Mouse (Mus musculus) C2C12 (cell line): ENCODE measurements at regions not wholly inside any gene's neighbourhood (a gene's known extent, or its start where the extent isn't known, plus 50 kb on each side); places are given as distances from the start of the nearest gene placed in this dataset.

Experiments used
- H3K27me3 ChIP-seq: one replicate; pipeline ENCODE4 v1.6.1; 2011; ENCODE audit not compliant: control insufficient read depth, insufficient read depth, insufficient read length
- H3K36me3 ChIP-seq: one replicate; pipeline ENCODE4 v1.6.1; 2011; ENCODE audit not compliant: control insufficient read depth, insufficient read depth
- H3K4me3 ChIP-seq: one replicate; pipeline ENCODE4 v1.5.1; 2011; ENCODE audit warnings: mild to moderate bottlenecking, control low read depth; ENCODE audit not compliant: poor library complexity, insufficient read depth, severe bottlenecking
- H3K79me2 ChIP-seq: one replicate; pipeline ENCODE4 v1.6.1; 2011; ENCODE audit not compliant: control insufficient read depth, insufficient read depth
- H3K79me3 ChIP-seq: one replicate; pipeline ENCODE4 v1.6.1; 2011; ENCODE audit warnings: low read depth, control low read depth
- H3ac ChIP-seq: one replicate; pipeline ENCODE3; 2011; ENCODE audit warnings: low read depth; ENCODE audit not compliant: control insufficient read depth, insufficient read length
- CEBPB ChIP-seq: IDR thresholded peaks from one replicate; pipeline ENCODE4 v1.6.1; 2011; ENCODE audit warnings: low read depth, mild to moderate bottlenecking, control low read depth, moderate library complexity
- CTCF ChIP-seq: IDR thresholded peaks from one replicate; pipeline ENCODE4 v1.5.1; 2011; ENCODE audit not compliant: control insufficient read depth, insufficient read depth, insufficient read length
- FOSL1 ChIP-seq: IDR thresholded peaks from one replicate; pipeline ENCODE4 v1.8.0; 2011; ENCODE audit warnings: mild to moderate bottlenecking, low read length; ENCODE audit not compliant: poor library complexity, insufficient read depth, severe bottlenecking
- MAX ChIP-seq: IDR thresholded peaks from one replicate; pipeline ENCODE4 v1.6.1; 2011; ENCODE audit warnings: mild to moderate bottlenecking, control low read depth
- MYOD1 ChIP-seq: IDR thresholded peaks from one replicate; pipeline ENCODE4 v1.6.1; 2011; ENCODE audit warnings: low read depth; ENCODE audit not compliant: control insufficient read depth, insufficient read length
- MYOG ChIP-seq: IDR thresholded peaks from one replicate; pipeline ENCODE4 v1.6.1; 2011; ENCODE audit not compliant: control insufficient read depth, insufficient read length; ENCODE audit errors: extremely low read depth
- USF1 ChIP-seq: IDR thresholded peaks from one replicate; pipeline ENCODE4 v1.6.1; 2011; ENCODE audit warnings: low read depth, mild to moderate bottlenecking, control low read depth, moderate library complexity

DNA sequence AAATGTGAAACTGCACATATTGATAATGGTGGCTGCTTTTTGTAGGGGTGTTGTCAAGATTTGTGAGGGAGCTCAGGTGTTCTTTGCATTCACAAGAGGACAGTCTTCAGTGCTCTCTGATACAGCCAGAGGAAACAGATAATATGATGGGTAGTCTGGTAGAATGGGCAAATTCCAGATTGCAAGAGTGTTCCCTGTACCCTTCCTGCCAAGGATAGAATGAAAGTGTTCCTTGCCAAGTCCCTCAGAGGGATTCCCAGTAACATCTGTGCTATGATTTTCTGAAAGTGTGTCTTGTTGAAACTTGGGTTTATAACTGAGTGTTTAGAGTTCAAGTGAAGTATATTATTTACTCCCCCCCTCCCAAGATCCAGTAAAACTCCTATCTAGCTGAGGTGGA is 221.1 kb upstream of the Fam98a start:
- Histone ChIP-seq H3ac (no peak overlapping the region), H3K36me3 (no peaks in the 10 kb centered on the region), H3K79me2 (no peaks in the 10 kb centered on the region), H3K79me3 (no peaks in the 10 kb centered on the region), H3K27me3 (no peaks in the 10 kb centered on the region), H3K4me3 (no peak overlapping the region)
- TF ChIP-seq USF1 (no peak), MAX (no peak), MYOD1 (no peak), MYOG (no peak), CTCF (no peak), FOSL1 (no peak), CEBPB (no peak)

DNA sequence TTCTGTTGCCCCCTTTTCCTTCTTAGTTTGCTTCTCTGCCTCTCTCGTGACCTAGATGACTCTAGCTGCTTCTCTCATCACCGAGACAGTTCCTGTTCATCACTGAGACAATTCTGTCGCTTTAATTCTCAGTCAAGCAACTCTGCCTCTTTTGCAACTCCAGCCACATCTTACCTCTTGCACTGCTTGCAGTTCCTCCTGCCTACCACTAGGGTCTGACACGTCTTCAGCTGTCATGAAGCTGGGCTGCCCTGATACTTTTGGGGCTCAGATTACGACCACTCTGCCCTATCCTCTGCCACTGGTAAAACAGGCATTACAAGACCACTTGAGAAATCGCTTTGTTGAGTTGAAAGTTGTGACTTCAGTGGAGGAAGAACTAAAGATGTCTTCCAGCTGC is 216.9 kb upstream of the Fam98a start:
- Histone ChIP-seq H3ac (no peak overlapping the region), H3K4me3 (no peak overlapping the region), H3K79me3 (no peaks in the 10 kb centered on the region), H3K36me3 (no peaks in the 10 kb centered on the region), H3K79me2 (no peaks in the 10 kb centered on the region), H3K27me3 (no peaks in the 10 kb centered on the region)
- no peak for TF ChIP-seq MYOD1
- TF ChIP-seq CEBPB: no peak
- TF ChIP-seq FOSL1: no peak
- TF ChIP-seq MAX: no peak
- TF ChIP-seq MYOG: no peak
- TF ChIP-seq USF1: no peak
- TF ChIP-seq CTCF: no peak

GRCm38 (mm10) chr17:75763391-75763790 is 211.6 kb upstream of the Fam98a start:
- no peaks in the 10 kb centered on the region for H3K36me3 ChIP-seq
- no peaks in the 10 kb centered on the region for H3K79me2 ChIP-seq
- no peak for TF ChIP-seq CTCF
- H3ac ChIP-seq: no peak overlapping the region
- H3K27me3 ChIP-seq: no peaks in the 10 kb centered on the region
- no peak overlapping the region for H3K4me3 ChIP-seq
- no peaks in the 10 kb centered on the region for H3K79me3 ChIP-seq

DNA sequence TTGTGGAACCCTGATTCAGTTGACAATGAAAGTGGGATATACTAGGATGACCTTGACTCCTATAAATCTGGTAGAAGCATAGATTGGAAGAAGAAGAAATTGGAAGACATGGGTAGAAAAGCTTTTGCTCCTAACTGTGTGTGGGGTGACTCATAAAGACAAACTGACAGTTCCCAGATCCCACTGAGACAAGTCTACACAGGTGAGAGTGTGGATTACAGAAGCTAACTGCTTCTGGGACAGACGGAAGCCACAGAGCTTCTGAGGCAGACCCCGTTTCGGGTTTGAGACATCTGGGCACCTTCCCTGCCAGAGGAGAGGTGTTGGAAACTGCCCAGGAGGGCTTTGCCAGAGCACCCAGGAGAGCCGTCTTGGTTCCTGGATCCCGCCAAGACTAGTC is 204.7 kb upstream of the Fam98a start:
- Histone ChIP-seq H3K27me3 (no peaks in the 10 kb centered on the region), H3K79me3 (no peaks in the 10 kb centered on the region), H3K79me2 (no peaks in the 10 kb centered on the region), H3K36me3 (no peaks in the 10 kb centered on the region), H3K4me3 (no peak overlapping the region), H3ac (no peak overlapping the region)
- TF ChIP-seq MYOD1 (peak; percentile 70), CTCF (no peak)

DNA sequence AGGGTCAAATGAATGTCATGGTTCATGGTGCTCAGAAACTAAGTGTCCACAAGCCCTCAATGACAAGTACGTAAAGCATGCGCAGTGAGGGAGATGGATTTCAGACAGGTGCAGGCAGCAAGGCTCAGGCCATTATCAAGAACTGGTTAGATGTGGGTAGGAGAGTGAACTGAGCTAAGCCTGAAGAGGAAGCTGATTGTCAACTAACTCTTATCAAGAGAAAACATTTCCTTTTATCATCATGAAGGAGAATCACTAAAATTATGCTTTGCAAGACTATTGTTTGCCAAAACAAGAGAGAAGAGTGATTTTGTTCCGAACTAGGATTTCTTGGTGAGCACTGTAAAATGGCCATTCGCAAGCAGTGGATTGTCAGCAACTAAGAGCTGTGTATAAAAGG is 164.7 kb upstream of the Fam98a start:
- Histone ChIP-seq H3K36me3 (no peaks in the 10 kb centered on the region), H3K79me3 (no peaks in the 10 kb centered on the region), H3K79me2 (no peaks in the 10 kb centered on the region), H3ac (no peak overlapping the region), H3K27me3 (no peaks in the 10 kb centered on the region), H3K4me3 (no peak overlapping the region)
- TF ChIP-seq FOSL1 (no peak), MYOG (no peak), CEBPB (no peak), MYOD1 (no peak), USF1 (no peak), CTCF (no peak), MAX (no peak)

DNA sequence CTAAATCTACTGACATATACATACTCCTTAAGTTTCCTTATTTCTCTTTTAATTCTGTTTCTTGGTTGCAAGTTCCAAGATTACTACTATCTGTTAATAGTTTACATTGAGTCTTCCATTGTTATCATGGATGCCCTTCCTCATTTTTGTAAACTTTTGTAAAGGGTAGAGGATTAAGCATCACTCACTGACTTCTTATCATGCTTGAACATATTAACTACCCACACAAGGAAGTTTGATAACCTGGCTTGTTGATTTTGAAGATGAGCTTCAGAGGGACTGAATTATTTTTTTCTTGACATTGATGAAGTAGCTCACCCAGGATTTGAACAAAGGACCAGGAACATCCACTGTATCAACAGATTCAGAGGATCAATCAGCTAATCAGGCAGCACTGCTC is 162.8 kb upstream of the Fam98a start:
- H3K4me3 ChIP-seq: no peak overlapping the region

More for the DNA sequence above, 162.8 kb upstream of the Fam98a start:
- Histone ChIP-seq H3K79me3 (no peaks in the 10 kb centered on the region), H3K36me3 (no peaks in the 10 kb centered on the region), H3ac (no peak overlapping the region), H3K27me3 (no peaks in the 10 kb centered on the region), H3K79me2 (no peaks in the 10 kb centered on the region)
- TF ChIP-seq FOSL1 (no peak), MYOD1 (no peak), CEBPB (no peak), CTCF (no peak), MYOG (no peak), MAX (no peak), USF1 (no peak)
